Mouse (Mus musculus) midbrain, embryonic 15.5 days (tissue): Measurements from ENCODE around the gene Saa3. TPM values are rescaled to one million over a fixed set of nuclear protein-coding genes. Genes with fewer than 3 reads are reported as not detected.

ENCODE experiments used
- ATAC-seq: fragments of 200-750 bp; cut with Nextera tagmentation; replicated peaks from 2 replicates; pipeline ENCODE4 v1.8.0; 2017; ENCODE audit warnings: moderate TSS enrichment
- H3K27ac ChIP-seq: fragments of 300-500 bp; sonication (generic); 2 replicates; pipeline ENCODE4 v1.5.1; 2015; ENCODE audit warnings: mild to moderate bottlenecking, inconsistent platforms
- H3K27me3 ChIP-seq: fragments of 300-500 bp; sonication (generic); replicated peaks from 2 replicates; pipeline ENCODE4 v1.6.1; 2015; ENCODE audit warnings: inconsistent platforms
- H3K36me3 ChIP-seq: fragments of 300-500 bp; sonication (generic); replicated peaks from 2 replicates; pipeline ENCODE4 v1.6.1; 2015; ENCODE audit warnings: inconsistent platforms
- H3K4me1 ChIP-seq: fragments of 300-500 bp; sonication (generic); 2 replicates; pipeline ENCODE4 v1.6.1; 2015; ENCODE audit warnings: inconsistent platforms
- H3K4me2 ChIP-seq: fragments of 300-500 bp; sonication (generic); 2 replicates; pipeline ENCODE4 v1.6.1; 2015; ENCODE audit warnings: inconsistent platforms, mild to moderate bottlenecking, moderate library complexity
- H3K4me3 ChIP-seq: fragments of 300-500 bp; sonication (generic); 2 replicates; pipeline ENCODE4 v1.5.1; 2015; ENCODE audit warnings: mild to moderate bottlenecking, inconsistent platforms
- H3K9ac ChIP-seq: fragments of 300-500 bp; sonication (generic); 2 replicates; pipeline ENCODE4 v1.6.1; 2015; ENCODE audit warnings: mild to moderate bottlenecking, inconsistent platforms
- H3K9me3 ChIP-seq: fragments of 300-500 bp; sonication (generic); 2 replicates; pipeline ENCODE4 v1.6.1; 2016; ENCODE audit warnings: inconsistent platforms
- WGBS: fragments of 180-500 bp; shearing (Covaris S2); methylation state at CpG from one replicate; pipeline ENCODE4 v1.1.7; 2015; ENCODE audit warnings: mixed read lengths; 5-methylcytosine and 5-hydroxymethylcytosine counted together
- polyA plus RNA-seq: library from polyadenylated mRNA; unstranded; fragments of >200 nt; fragmentation: Nextera tagmentation; extraction: Ambion mirVana; gene quantifications from 2 replicates; pipeline ENCODE4 v1.2.1, GENCODE M21; 2015

The Saa3 gene
- polyA plus RNA-seq, 1 experiment from 2014 or later: 0.15 TPM

DNA sequence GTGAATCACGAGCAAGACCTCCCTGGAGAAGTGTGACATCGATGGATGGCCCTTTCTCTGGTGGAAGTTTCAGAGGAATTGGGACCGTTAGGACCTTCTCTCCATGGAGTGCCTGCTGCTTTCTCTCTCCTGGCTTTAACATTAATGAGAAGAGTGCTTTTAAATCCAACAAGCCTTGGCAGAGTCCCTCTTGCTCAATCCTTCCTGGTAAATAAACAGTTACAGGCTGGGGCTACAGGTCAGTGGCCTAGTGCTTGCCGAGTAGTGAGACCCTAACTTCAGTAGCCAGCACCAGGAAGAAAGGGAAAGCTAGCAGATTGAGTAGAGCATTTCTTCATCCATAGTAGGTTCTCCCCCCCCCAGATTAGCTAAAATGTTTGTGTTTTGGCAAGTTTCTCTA is 17.0 kb upstream of the Saa3 start, which contains the start of gene Saa4:
Saa4 (minus strand) TSS at position 146 of the 400 bp plus-strand sequence.
- Histone ChIP-seq H3K4me1 (no peaks in the 10 kb centered on the region), H3K27me3 (no peaks in the 10 kb centered on the region), H3K9ac (no peak within 1 kb of the TSS), H3K9me3 (no peaks in the 10 kb centered on the region), H3K27ac (no peak within 1 kb of the TSS), H3K4me3 (no peak within 1 kb of the TSS), H3K4me2 (no peak within 1 kb of the TSS), H3K36me3 (no peaks in the 10 kb centered on the region)
- 90% methylated on average over 4 of the region's 4 CpGs for WGBS
- no peak for ATAC-seq

DNA sequence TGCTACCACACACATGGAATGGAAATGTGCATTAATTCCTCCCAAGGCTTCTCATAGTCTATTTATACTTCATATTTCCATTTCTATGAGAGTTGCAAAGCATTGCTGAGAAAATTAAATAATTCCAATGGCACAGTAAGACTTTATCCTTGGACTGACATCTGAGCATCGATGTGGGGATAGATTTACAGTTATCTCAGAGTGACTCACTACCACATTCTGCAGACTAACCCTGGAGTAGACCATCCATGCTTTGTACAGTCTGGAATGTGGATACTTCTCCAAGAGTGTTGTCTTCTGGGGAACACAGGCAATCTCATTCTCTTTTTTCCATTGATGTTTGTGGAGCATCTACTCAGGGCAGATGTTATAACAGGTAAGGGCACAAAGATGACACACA is 12.1 kb upstream of the Saa3 start:
- no peaks in the 10 kb centered on the region for H3K4me1 ChIP-seq
- no peaks in the 10 kb centered on the region for H3K9me3 ChIP-seq
- no peak for ATAC-seq
- no peaks in the 10 kb centered on the region for H3K27me3 ChIP-seq
- H3K4me2 ChIP-seq: no peak overlapping the region
- no peaks in the 10 kb centered on the region for H3K36me3 ChIP-seq
- no peak overlapping the region for H3K9ac ChIP-seq
- H3K27ac ChIP-seq: no peak overlapping the region
- 93% methylated on average over 1 of the region's 1 CpGs for WGBS
- no peak overlapping the region for H3K4me3 ChIP-seq

DNA sequence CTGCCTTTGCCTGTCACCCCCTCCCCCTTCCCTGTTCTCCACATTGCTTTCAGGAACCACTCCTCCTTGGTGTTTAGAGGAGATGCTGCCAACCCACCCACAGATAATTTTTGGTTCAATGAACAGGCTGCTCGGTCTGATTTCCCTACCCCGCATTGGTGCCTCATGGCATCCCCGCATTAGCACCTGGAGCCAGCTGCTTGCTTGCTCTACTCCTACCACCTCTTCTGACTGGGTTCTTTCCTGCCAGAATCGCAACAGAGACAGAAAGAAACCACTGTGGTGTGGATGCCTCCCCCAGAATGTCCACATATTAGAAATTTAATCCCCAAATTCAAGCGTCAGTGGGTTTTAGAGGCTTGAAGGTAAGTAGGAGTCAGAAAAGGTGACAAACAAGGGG is 8.9 kb upstream of the Saa3 start:
- ATAC-seq: no peak
- Histone ChIP-seq H3K9ac (no peak overlapping the region), H3K4me3 (no peak overlapping the region), H3K4me2 (no peak overlapping the region), H3K9me3 (no peaks in the 10 kb centered on the region), H3K4me1 (no peaks in the 10 kb centered on the region), H3K36me3 (no peaks in the 10 kb centered on the region), H3K27me3 (no peaks in the 10 kb centered on the region; the same call in 1 of the 2 replicates), H3K27ac (no peak overlapping the region)
- 78% methylated on average over 5 of the region's 5 CpGs for WGBS

DNA sequence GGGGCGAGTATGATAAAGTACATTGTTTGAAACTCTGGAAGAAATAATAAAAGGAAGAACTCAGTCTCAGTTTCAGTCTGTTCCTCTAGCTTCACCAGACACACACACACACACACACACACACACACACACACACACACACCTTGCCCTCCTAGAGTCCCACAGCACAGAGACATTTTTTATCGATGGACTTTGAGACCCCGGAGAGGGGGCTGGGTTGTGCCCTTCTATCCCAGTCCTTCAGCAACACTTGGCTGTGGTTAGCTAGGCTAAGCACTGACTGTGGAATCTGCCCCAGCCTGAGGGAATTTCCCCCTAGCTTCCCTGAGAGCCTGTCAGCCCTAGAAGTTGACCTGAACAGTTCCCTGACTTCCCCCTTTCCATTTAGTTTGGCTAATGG is 8.3 kb upstream of the Saa3 start:
- ATAC-seq: no peak
- Histone ChIP-seq H3K27me3 (no peaks in the 10 kb centered on the region; the same call in 1 of the 2 replicates), H3K27ac (no peak overlapping the region), H3K4me1 (no peaks in the 10 kb centered on the region), H3K9me3 (no peaks in the 10 kb centered on the region), H3K4me3 (no peak overlapping the region), H3K9ac (no peak overlapping the region), H3K36me3 (no peaks in the 10 kb centered on the region), H3K4me2 (no peak overlapping the region)
- 94% methylated on average over 3 of the region's 3 CpGs for WGBS

DNA sequence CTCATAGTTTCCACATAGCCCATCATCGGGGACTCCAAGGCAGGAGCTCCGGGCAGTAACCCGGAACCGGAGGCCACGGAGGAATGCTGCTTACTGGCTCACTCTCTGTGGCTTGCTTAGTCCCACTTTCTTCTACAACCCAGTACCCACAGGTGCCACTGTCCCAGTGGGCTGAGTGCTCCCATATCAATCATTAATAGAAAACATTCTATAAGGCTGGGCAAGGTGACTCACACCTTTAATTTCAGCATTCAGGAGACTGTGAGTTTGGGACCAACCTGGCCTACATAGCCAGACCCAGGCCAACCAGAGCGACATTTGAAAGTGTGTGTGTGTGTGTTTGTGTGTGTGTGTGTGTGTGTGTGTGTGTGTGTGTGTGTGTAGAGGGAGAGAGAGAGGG is 7.9 kb upstream of the Saa3 start:
- Histone ChIP-seq H3K4me2 (no peak overlapping the region), H3K4me1 (no peaks in the 10 kb centered on the region), H3K9me3 (no peaks in the 10 kb centered on the region), H3K9ac (no peak overlapping the region), H3K36me3 (no peaks in the 10 kb centered on the region), H3K27me3 (no peaks in the 10 kb centered on the region; the same call in 1 of the 2 replicates), H3K27ac (no peak overlapping the region), H3K4me3 (no peak overlapping the region)
- WGBS: 93% methylated on average over 6 of the region's 6 CpGs
- ATAC-seq: no peak

DNA sequence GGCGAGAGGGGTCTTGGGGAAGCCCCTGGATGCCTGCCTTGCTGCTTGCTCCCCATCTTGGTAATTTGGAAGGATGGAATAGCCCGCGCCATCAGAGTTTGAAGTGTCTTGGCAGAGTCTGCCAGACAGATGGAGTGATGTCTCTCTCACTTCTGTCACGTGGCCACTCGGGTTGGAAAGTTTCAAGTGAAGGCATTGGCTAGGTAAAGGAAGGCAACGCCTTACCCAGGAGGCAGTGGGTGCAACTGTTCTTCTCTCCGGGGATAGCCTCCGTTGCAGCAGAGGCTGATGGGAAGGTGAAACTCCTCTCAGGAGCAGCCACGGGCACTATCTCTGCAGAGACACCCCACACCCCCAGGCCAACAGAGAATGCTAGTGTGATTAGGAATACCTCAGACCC is 5.0 kb upstream of the Saa3 start:
- no peak for ATAC-seq
- no peaks in the 10 kb centered on the region for H3K9me3 ChIP-seq
- 81% methylated on average over 9 of the region's 9 CpGs for WGBS
- no peak overlapping the region for H3K27ac ChIP-seq
- H3K4me3 ChIP-seq: no peak overlapping the region
- no peak overlapping the region for H3K9ac ChIP-seq
- no peaks in the 10 kb centered on the region for H3K4me1 ChIP-seq
- no peaks in the 10 kb centered on the region; the same call in 1 of the 2 replicates for H3K27me3 ChIP-seq
- no peaks in the 10 kb centered on the region for H3K36me3 ChIP-seq
- no peak overlapping the region for H3K4me2 ChIP-seq

DNA sequence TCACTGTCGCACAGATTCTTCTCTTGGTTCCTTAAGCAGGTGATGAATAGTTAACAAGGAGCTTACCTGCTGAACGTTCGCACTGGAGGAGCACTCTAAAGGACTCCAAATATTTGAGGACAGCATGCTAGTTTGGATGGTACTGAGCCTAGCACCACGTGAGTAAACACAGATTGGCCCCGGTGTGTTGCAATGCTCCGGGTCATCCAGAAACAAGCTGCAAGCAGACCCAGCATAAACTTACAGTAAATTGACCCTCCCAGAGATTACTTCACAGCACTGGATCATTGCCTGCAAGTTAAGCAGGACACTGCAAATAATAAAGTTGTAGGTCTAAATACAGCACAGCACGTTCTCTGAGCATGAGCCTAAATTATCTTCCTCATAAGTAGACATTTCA is 4.0 kb upstream of the Saa3 start:
- Histone ChIP-seq H3K27me3 (no peaks in the 10 kb centered on the region; the same call in 1 of the 2 replicates), H3K4me3 (no peak overlapping the region), H3K27ac (no peak overlapping the region), H3K4me1 (no peaks in the 10 kb centered on the region), H3K9me3 (no peaks in the 10 kb centered on the region), H3K4me2 (no peak overlapping the region), H3K36me3 (no peaks in the 10 kb centered on the region), H3K9ac (no peak overlapping the region)
- no peak for ATAC-seq
- 82% methylated on average over 7 of the region's 7 CpGs for WGBS

DNA sequence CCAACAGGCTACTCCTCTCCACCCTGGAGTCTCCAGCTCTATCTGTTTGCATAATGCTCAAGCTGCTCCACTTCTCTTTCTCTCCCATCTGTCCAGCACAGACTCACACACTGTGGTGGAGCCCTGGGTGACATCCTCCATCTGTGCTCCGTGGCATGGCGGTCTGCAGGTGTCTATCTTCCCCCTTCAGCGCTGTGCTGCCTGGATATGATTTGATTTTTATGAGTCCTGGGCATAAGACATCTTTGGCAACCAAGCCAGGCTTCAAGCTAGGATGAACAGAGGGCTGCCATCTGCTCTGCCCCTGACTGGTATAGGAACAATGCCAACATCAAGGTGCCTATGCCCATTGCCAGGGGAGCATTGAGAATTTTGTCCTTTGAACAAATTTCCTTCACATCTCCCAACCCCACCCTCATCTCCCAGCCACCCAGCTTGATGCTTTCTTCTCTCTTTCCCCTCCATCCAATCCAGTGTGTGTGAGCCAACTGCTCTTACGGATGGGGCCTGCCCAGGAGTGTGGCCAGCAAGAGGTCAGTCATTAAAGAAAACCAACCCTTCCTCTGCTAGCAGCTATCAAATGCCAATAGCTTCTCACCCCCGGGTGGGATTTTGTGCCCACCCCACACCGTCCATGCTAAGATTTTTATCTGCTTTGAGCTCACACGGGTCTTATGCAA is 3.2 kb upstream of the Saa3 start:
- Histone ChIP-seq H3K4me2 (no peak overlapping the region), H3K36me3 (no peaks in the 10 kb centered on the region), H3K27ac (no peak overlapping the region), H3K9ac (no peak overlapping the region), H3K4me1 (no peaks in the 10 kb centered on the region), H3K9me3 (no peaks in the 10 kb centered on the region), H3K27me3 (no peaks in the 10 kb centered on the region; the same call in 1 of the 2 replicates), H3K4me3 (no peak overlapping the region)
- no peak for ATAC-seq
- WGBS: 83% methylated on average over 7 of the region's 7 CpGs

DNA sequence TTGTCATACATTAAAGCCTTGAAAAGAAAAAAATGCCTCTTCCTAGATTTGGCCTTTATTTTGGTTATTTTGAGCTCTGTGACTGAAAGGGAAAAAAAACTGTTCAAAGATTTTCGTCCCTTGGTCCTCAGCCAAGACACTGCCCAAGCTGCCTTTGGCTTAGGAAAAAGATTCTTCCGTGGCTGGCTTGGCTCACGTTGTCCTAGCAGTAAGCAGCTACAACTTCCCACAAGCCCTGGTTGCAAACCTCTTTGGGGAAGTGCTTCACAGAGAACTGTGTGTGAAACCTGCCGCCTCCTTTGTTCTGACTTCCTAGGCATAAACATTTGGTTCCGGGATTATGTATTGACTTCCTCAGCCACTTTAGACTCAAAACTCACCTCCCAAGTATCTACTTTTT is 1.4 kb upstream of the Saa3 start:
- no peak for ATAC-seq
- Histone ChIP-seq H3K27ac (no peak overlapping the region), H3K9me3 (no peaks in the 10 kb centered on the region), H3K36me3 (no peaks in the 10 kb centered on the region), H3K9ac (no peak overlapping the region), H3K4me2 (no peak overlapping the region), H3K4me3 (no peak overlapping the region), H3K4me1 (no peaks in the 10 kb centered on the region), H3K27me3 (no peaks in the 10 kb centered on the region; the same call in 1 of the 2 replicates)
- 62% methylated on average over 5 of the region's 5 CpGs for WGBS

DNA sequence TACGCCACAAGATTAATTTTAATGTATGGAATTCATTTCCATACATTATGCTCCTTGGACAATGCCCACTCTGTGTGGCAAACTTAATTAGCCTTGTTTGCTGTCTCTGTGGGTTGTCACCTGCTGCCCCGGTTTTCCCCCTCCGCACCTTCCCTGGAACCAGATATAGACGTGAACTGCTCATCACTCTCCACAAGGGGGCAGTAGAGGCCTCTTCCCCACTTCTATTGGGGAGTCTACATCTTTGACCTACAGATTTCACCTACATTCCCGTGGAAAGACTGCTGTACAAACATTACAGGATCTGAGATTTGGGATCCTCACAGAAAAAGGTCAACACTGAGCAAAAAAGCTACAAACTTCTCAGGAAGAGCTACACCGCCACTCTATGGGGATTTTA is 982 bp downstream of the Saa3 start:
- 28% methylated on average over 6 of the region's 6 CpGs for WGBS
- Histone ChIP-seq H3K36me3 (no peaks in the 10 kb centered on the region), H3K4me3 (no peak overlapping the region), H3K4me1 (peaks cover 3% of the 10 kb centered on the region), H3K9me3 (no peaks in the 10 kb centered on the region), H3K27me3 (no peaks in the 10 kb centered on the region), H3K9ac (no peak overlapping the region), H3K4me2 (no peak overlapping the region), H3K27ac (no peak overlapping the region)
- no peak for ATAC-seq

DNA sequence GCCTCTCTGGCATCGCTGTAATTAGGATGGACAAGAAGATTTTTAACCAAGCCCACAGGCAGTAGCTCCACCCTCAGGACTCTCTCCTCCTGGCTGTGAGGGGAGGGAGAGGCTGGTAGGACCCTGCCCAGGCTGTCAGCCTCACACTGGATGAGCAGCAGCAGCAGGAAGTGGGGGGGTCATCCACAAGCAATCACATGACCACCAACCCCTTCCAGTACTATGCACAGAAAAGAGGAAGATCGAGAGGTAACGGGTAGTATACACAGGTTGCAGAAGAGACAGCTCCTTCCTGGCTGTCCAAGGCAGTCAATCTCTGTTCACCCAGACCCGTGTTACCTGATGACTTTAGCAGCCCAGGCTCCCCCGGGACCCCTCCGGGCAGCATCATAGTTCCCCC is 3.2 kb downstream of the Saa3 start:
- no peak overlapping the region for H3K9ac ChIP-seq
- peaks cover 9% of the 10 kb centered on the region for H3K4me1 ChIP-seq
- H3K9me3 ChIP-seq: no peaks in the 10 kb centered on the region
- 78% methylated on average over 6 of the region's 6 CpGs for WGBS
- no peak for ATAC-seq
- H3K27ac ChIP-seq: no peak overlapping the region
- no peaks in the 10 kb centered on the region for H3K27me3 ChIP-seq
- no peak overlapping the region for H3K4me3 ChIP-seq
- no peaks in the 10 kb centered on the region for H3K36me3 ChIP-seq
- H3K4me2 ChIP-seq: no peak overlapping the region

DNA sequence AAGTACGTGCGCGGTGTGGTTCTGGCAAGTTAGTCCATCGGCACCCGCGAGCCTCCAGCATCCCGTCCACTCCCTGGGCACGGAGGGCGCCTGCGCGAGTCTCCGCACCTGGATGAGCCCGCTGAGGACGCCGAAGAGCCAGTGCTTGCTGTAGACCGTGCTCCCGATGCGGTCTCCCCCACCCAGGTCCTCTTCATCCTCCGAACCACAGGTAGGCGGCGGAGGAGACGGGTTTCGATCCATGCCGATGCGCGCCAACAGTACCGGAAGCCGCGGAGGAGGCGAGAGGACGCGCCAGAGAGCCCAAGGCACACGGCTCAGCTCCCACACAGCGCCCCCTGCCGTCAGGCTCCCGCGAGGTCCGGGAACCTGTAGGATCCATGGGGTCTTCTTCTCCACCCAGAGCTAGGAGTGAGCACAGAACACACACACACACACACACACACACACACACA is 5.1 kb downstream of the Saa3 start, which contains the start of gene Saal1:
Saal1 (minus strand) TSS at position 291 of the 455 bp plus-strand sequence.
- WGBS: under 1% methylated on average over 35 of the region's 38 CpGs
- peak within 1 kb of the TSS; percentile 76 for H3K4me3 ChIP-seq
- H3K27ac ChIP-seq: peak within 1 kb of the TSS; percentile 84

DNA sequence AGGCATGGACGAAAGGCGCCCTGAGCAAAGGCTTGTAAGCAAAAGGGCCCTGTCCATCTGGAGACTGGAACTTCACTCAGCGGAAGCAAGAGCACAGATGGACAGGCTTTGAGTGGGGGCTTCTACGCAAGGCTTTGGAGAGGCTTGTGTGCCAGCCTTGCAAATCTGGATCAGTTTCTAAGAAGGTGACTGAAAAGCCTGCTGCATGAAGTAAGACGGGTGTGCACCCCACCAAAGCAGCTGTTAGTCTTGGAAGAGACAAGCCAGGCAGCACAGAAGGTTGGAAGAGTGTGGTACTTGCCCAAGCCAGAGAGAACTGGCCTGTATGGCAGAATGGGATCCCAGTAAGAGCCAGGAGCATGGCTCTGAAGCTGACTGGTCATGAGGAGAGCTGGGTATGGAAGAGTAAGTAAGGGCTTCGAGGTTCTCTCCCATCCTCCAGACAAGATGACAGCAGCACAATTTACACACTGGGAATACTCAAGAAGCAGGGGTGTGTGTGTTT is 14.9 kb downstream of the Saa3 start:
- H3K4me1 ChIP-seq: no peaks in the 10 kb centered on the region
- WGBS: 94% methylated on average over 6 of the region's 6 CpGs
- no peak overlapping the region for H3K27ac ChIP-seq
- H3K4me3 ChIP-seq: no peak overlapping the region
- no peaks in the 10 kb centered on the region for H3K9me3 ChIP-seq
- H3K36me3 ChIP-seq: peaks cover 36% of the 10 kb centered on the region
- no peaks in the 10 kb centered on the region for H3K27me3 ChIP-seq
- ATAC-seq: no peak
- H3K4me2 ChIP-seq: no peak overlapping the region
- H3K9ac ChIP-seq: no peak overlapping the region

More for the DNA sequence above, 5.1 kb downstream of the Saa3 start, which contains the start of gene Saal1:
- Histone ChIP-seq H3K36me3 (no peaks in the 10 kb centered on the region; the same call in 1 of the 2 replicates), H3K4me2 (peak within 1 kb of the TSS; percentile 52), H3K9me3 (no peaks in the 10 kb centered on the region), H3K4me1 (peaks cover 9% of the 10 kb centered on the region), H3K9ac (peak within 1 kb of the TSS; percentile 85), H3K27me3 (no peaks in the 10 kb centered on the region)
- peak; percentile 98 for ATAC-seq
